Mouse (Mus musculus) cerebellum, adult 9-10 months (tissue): ENCODE measurements at regions not wholly inside any gene's neighbourhood (a gene's known extent, or its start where the extent isn't known, plus 50 kb on each side); places are given as distances from the start of the nearest gene placed in this dataset.

Experiments
- DNase-seq: peaks from one replicate; pipeline ENCODE4 v3.0.0; 2022

GRCm38 (mm10) chr4:53319051-53319450, 121.2 kb upstream of the Slc44a1 start:
- no peak for DNase-seq

GRCm38 (mm10) chr4:53318181-53318580, 122.0 kb upstream of the Slc44a1 start:
- no peak for DNase-seq

- DNase-seq: no peak
These were observed 122.8 kb upstream of the Slc44a1 start for GRCm38 (mm10) chr4:53317453-53317824.

- no peak for DNase-seq
These were observed 123.3 kb upstream of the Slc44a1 start for GRCm38 (mm10) chr4:53316796-53317452.

GRCm38 (mm10) chr4:53315876-53316762, 124.1 kb upstream of the Slc44a1 start:
- DNase-seq: no peak

GRCm38 (mm10) chr4:53315121-53315875, 124.9 kb upstream of the Slc44a1 start:
- peak; percentile 28 for DNase-seq

GRCm38 (mm10) chr4:53314076-53314475, 126.1 kb upstream of the Slc44a1 start:
- no peak for DNase-seq

- no peak for DNase-seq
These were observed 133.1 kb upstream of the Slc44a1 start for GRCm38 (mm10) chr4:53307121-53307520.

GRCm38 (mm10) chr4:53304782-53305385, 135.3 kb upstream of the Slc44a1 start:
- DNase-seq: no peak

GRCm38 (mm10) chr4:53304290-53304654, 135.9 kb upstream of the Slc44a1 start:
- no peak for DNase-seq

GRCm38 (mm10) chr4:53303621-53304289, 136.5 kb upstream of the Slc44a1 start:
- DNase-seq: no peak

- no peak for DNase-seq
These were observed 138.3 kb upstream of the Abca1 start for GRCm38 (mm10) chr4:53297975-53298374.

GRCm38 (mm10) chr4:53292606-53293005, 132.9 kb upstream of the Abca1 start:
- DNase-seq: no peak

GRCm38 (mm10) chr4:53277741-53278525, 118.2 kb upstream of the Abca1 start:
- peak; percentile 10 for DNase-seq

- DNase-seq: no peak
These were observed 110.7 kb upstream of the Abca1 start for GRCm38 (mm10) chr4:53270433-53270832.

- no peak for DNase-seq
These were observed 110.3 kb upstream of the Abca1 start for GRCm38 (mm10) chr4:53269999-53270398.

GRCm38 (mm10) chr4:53269251-53269842, 109.7 kb upstream of the Abca1 start:
- DNase-seq: no peak

- DNase-seq: no peak
These were observed 105.2 kb upstream of the Abca1 start for GRCm38 (mm10) chr4:53264901-53265300.

- no peak for DNase-seq
These were observed 104.8 kb upstream of the Abca1 start for GRCm38 (mm10) chr4:53264501-53264900.

- peak; percentile 67 for DNase-seq
These were observed 104.1 kb upstream of the Abca1 start for GRCm38 (mm10) chr4:53263776-53264175.

GRCm38 (mm10) chr4:53262466-53262865, 102.8 kb upstream of the Abca1 start:
- no peak for DNase-seq
